In the genomic region with DNA sequence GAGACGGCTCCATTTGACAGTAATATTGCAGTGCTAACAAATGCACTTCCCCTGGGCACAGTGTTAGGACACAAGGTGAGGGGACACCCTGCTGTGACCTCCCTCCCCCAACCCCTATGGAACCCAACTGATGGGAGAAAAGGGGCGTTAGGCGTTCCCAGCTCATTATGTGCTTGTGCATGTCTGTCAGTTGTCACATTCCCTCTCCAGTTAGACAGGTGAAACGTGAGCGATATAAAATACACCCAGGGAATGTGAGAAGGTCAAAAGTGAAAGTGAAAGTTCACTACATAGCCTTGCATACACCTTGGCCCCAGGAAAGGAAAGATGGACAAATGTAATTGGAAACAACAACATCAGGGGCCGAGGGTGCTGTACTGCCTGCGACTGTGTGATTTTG, we compare ENCODE assay signal across 8 mouse cellular contexts. TPM values are rescaled to one million over a fixed set of nuclear protein-coding genes. Genes with fewer than 3 reads are reported as not detected.
DNase-seq lines count a peak whose midpoint lies in the region; ATAC-seq and TF ChIP-seq lines count a peak whose summit lies in the region.

No protein-coding gene starts in this region.

- H3K4me1 ChIP-seq in hindbrain, embryonic 14.5 days (replicated peaks; ENCODE audit: control insufficient read depth, insufficient read depth, low read length), result peaks cover 19% of the 10 kb centered on the region
- H3K4me1 ChIP-seq in midbrain, embryonic 14.5 days (ENCODE audit: control insufficient read depth, insufficient read depth, low read length), result peaks cover 20% of the 10 kb centered on the region

- H3K27me3 ChIP-seq in hindbrain, embryonic 14.5 days (ENCODE audit: control insufficient read depth, insufficient read depth, low read length), result peaks cover 19% of the 10 kb centered on the region
- peaks cover 14% of the 10 kb centered on the region for H3K27me3 ChIP-seq in midbrain, embryonic 14.5 days (ENCODE audit: control insufficient read depth, insufficient read depth, low read length)

- DNase-seq in layer of hippocampus, adult 2 months (ENCODE audit: low spot score in 2 of 2), result no peak
- no peak for DNase-seq in layer of hippocampus, postnatal 14 days (ENCODE audit: low spot score in 2 of 2)
- DNase-seq in c-Kit-negative CD71-positive TER-119-positive erythroid progenitor cells, embryonic 14.5 days (ENCODE audit: low read depth, low spot score), result peak; percentile 6
- no peak for DNase-seq in hindbrain, embryonic 14.5 days (ENCODE audit: low spot score)
- DNase-seq in midbrain, embryonic 14.5 days, result no peak
- DNase-seq in spleen, postnatal 4 days (ENCODE audit: low spot score in 2 of 2), result no peak
- no peak for DNase-seq in layer of hippocampus, adult 18-20 months (ENCODE audit: low spot score in 2 of 2)
- DNase-seq in frontal cortex, postnatal 14 days (ENCODE audit: low spot score in 2 of 2), result no peak

- peak overlapping the region; percentile 97 for H3K4me3 ChIP-seq in layer of hippocampus, adult 2 months
- H3K4me3 ChIP-seq in hindbrain, embryonic 14.5 days (replicated peaks; ENCODE audit: low read length), result peak overlapping the region; percentile 77; the same call in 1 of the 2 replicates
- no peak overlapping the region; the same call in 1 of the 2 replicates for H3K4me3 ChIP-seq in midbrain, embryonic 14.5 days (replicated peaks; ENCODE audit: low read depth, low read length)

- ATAC-seq in hindbrain, embryonic 14.5 days (ENCODE audit: low FRiP score), result no peak
- no peak for ATAC-seq in midbrain, embryonic 14.5 days (ENCODE audit: low FRiP score, low TSS enrichment)

- 37% methylated on average over 7 of the region's 7 CpGs for WGBS in hindbrain, embryonic 14.5 days
- 49% methylated on average over 7 of the region's 7 CpGs for WGBS in midbrain, embryonic 14.5 days

- H3K36me3 ChIP-seq in hindbrain, embryonic 14.5 days (replicated peaks; ENCODE audit: control insufficient read depth, insufficient read depth), result no peaks in the 10 kb centered on the region; the same call in 1 of the 2 replicates
- H3K36me3 ChIP-seq in midbrain, embryonic 14.5 days (ENCODE audit: control insufficient read depth, insufficient read depth, low read length), result peaks cover 3% of the 10 kb centered on the region; the same call in 1 of the 2 replicates

- no peak overlapping the region for H3K27ac ChIP-seq in layer of hippocampus, adult 2 months
- H3K27ac ChIP-seq in hindbrain, embryonic 14.5 days, result no peak overlapping the region
- no peak overlapping the region for H3K27ac ChIP-seq in midbrain, embryonic 14.5 days (replicated peaks; ENCODE audit: low read depth, low read length)

- peak overlapping the region; percentile 49 for H3K4me2 ChIP-seq in hindbrain, embryonic 14.5 days (replicated peaks)
- H3K4me2 ChIP-seq in midbrain, embryonic 14.5 days (ENCODE audit: low read length), result peak overlapping the region; percentile 70

- TF ChIP-seq CTCF in layer of hippocampus, adult 2 months (conservative IDR thresholded peaks at IDR 0.05), result no peak

- 0 out of 2 replicates have a peak overlapping the region, but pooled peaks have one; percentile 20 for H3K9ac ChIP-seq in hindbrain, embryonic 14.5 days
- no peak overlapping the region for H3K9ac ChIP-seq in midbrain, embryonic 14.5 days (replicated peaks; ENCODE audit: low read length)

- no peaks in the 10 kb centered on the region for H3K9me3 ChIP-seq in hindbrain, embryonic 14.5 days (ENCODE audit: control insufficient read depth, low read length)
- no peaks in the 10 kb centered on the region for H3K9me3 ChIP-seq in midbrain, embryonic 14.5 days (ENCODE audit: control insufficient read depth, low read length)

RNA-seq across cellular contexts. Expression of a gene that starts 0.9 kb away (rescaled TPM):
- total RNA-seq in layer of hippocampus, adult 2 months (2021), result 10 to 100 TPM; 19.3 to 19.7 TPM
- total RNA-seq in layer of hippocampus, postnatal 14 days (2021), result 10 to 100 TPM; 15.8 to 20.4 TPM
- 2.0 and 2.2 TPM in 2 replicates for polyA plus RNA-seq in hindbrain, embryonic 14.5 days (2014; fragmentation: Nextera tagmentation; extraction: Ambion mirVana)
- polyA plus RNA-seq in midbrain, embryonic 14.5 days (2014; fragmentation: Nextera tagmentation; extraction: Ambion mirVana), result 2.7 and 3.6 TPM in 2 replicates
- 10 to 100 TPM; 13.7 to 18.2 TPM for total RNA-seq in layer of hippocampus, adult 18-20 months (2021)

RNA-seq across cellular contexts. Expression of a gene that starts 0.9 kb away (rescaled TPM):
- 10 to 100 TPM; 44.5 to 46.3 TPM for total RNA-seq in layer of hippocampus, adult 2 months (2021)
- 10 to 100 TPM; 43.4 to 47.5 TPM for total RNA-seq in layer of hippocampus, postnatal 14 days (2021)
- 111 and 116 TPM in 2 replicates for polyA plus RNA-seq in hindbrain, embryonic 14.5 days (2014; fragmentation: Nextera tagmentation; extraction: Ambion mirVana)
- 113 and 122 TPM in 2 replicates for polyA plus RNA-seq in midbrain, embryonic 14.5 days (2014; fragmentation: Nextera tagmentation; extraction: Ambion mirVana)
- 10 to 100 TPM; 43.6 to 45.7 TPM for total RNA-seq in layer of hippocampus, adult 18-20 months (2021)

RNA-seq across cellular contexts. Expression of a gene that starts 25.7 kb away (rescaled TPM):
- 1 to 10 TPM in 1 of 2 experiments, under 1 TPM in 1; 0.76 to 1.0 TPM for total RNA-seq in layer of hippocampus, adult 2 months (2021)
- under 1 TPM; 0.60 to 0.79 TPM for total RNA-seq in layer of hippocampus, postnatal 14 days (2021)
- polyA plus RNA-seq in hindbrain, embryonic 14.5 days (2014; fragmentation: Nextera tagmentation; extraction: Ambion mirVana), result 0.78 and 0.83 TPM in 2 replicates
- 0.38 and 0.53 TPM in 2 replicates for polyA plus RNA-seq in midbrain, embryonic 14.5 days (2014; fragmentation: Nextera tagmentation; extraction: Ambion mirVana)
- under 1 TPM; 0.66 to 0.74 TPM for total RNA-seq in layer of hippocampus, adult 18-20 months (2021)

RNA-seq across cellular contexts. Expression of a gene that starts 55.9 kb away (rescaled TPM):
- 1 to 10 TPM; 8.7 to 9.1 TPM for total RNA-seq in layer of hippocampus, adult 2 months (2021)
- 1 to 10 TPM; 8.4 to 9.3 TPM for total RNA-seq in layer of hippocampus, postnatal 14 days (2021)
- polyA plus RNA-seq in hindbrain, embryonic 14.5 days (2014; fragmentation: Nextera tagmentation; extraction: Ambion mirVana), result 18.7 and 19.7 TPM in 2 replicates
- 17.2 and 18.2 TPM in 2 replicates for polyA plus RNA-seq in midbrain, embryonic 14.5 days (2014; fragmentation: Nextera tagmentation; extraction: Ambion mirVana)
- total RNA-seq in layer of hippocampus, adult 18-20 months (2021), result 1 to 10 TPM; 7.1 to 8.4 TPM
